Mouse (Mus musculus): ENCODE results near the gene Cdk7. TPM values are rescaled to one million over a fixed set of nuclear protein-coding genes. Genes with fewer than 3 reads are reported as not detected.

The Cdk7 gene
- polyA plus RNA-seq (2015; fragmentation: Nextera tagmentation; extraction: Ambion mirVana): 59.0 and 62.8 TPM in 2 replicates

DNA sequence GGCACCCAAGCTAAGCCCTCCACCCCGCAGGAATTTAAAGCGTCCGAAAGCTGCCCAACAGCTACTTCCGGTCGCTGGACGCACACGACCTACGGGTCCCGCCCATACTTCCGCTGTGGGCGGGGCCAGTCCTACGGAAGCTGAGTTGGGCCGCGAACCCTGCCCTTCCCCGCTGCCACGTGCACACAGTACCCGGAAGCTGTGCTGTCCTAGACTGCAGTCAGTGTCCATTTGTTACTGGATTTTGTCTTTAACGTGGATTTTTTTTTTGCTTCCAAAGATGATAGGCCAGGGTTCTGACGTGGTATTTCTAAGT, at the start of gene Cdk7:
Cdk7 (minus strand) TSS at position 79 of the 316 bp plus-strand sequence.
- Histone ChIP-seq H3K9ac (peak within 1 kb of the TSS; percentile 78), H3K27me3 (no peaks in the 10 kb centered on the region), H3K4me3 (peak within 1 kb of the TSS; percentile 96), H3K4me2 (peak within 1 kb of the TSS; percentile 88), H3K9me3 (replicated peaks) (no peaks in the 10 kb centered on the region), H3K36me3 (ENCODE audit: poor library complexity, severe bottlenecking) (peaks cover 25% of the 10 kb centered on the region), H3K27ac (peak within 1 kb of the TSS; percentile 83), H3K4me1 (peaks cover 12% of the 10 kb centered on the region)
- peak; percentile 100 for ATAC-seq
- WGBS: under 1% methylated on average over 19 of the region's 19 CpGs

DNA sequence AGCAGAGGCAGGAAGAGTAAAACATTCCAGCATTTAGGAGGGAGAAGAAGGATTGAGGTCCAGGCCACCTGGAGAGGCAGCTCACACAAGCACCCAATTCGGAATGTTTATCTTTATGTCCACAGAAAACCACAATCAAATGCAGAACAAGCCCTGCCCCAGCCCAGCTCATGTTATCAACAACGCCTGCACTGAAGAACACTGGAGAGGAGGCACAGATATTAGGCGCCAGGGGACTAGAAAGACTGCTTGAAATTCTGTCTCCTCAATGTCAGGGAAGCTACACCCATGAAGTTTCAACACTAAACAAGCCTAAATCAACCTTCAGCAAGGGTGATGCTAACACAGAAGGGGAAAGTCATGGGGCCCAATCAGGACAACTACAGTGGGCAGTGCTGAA, 46.8 kb upstream of the Cdk7 start:
- WGBS: 83% methylated on average over 3 of the region's 3 CpGs
- H3K36me3 ChIP-seq (ENCODE audit: poor library complexity, severe bottlenecking): peaks cover 39% of the 10 kb centered on the region
- H3K4me2 ChIP-seq: no peak overlapping the region
- no peaks in the 10 kb centered on the region for H3K9me3 ChIP-seq (replicated peaks)
- H3K4me1 ChIP-seq: peaks cover 22% of the 10 kb centered on the region
- H3K27ac ChIP-seq: no peak overlapping the region
- no peak overlapping the region for H3K4me3 ChIP-seq
- no peak for ATAC-seq
- no peaks in the 10 kb centered on the region for H3K27me3 ChIP-seq
- H3K9ac ChIP-seq: no peak overlapping the region

DNA sequence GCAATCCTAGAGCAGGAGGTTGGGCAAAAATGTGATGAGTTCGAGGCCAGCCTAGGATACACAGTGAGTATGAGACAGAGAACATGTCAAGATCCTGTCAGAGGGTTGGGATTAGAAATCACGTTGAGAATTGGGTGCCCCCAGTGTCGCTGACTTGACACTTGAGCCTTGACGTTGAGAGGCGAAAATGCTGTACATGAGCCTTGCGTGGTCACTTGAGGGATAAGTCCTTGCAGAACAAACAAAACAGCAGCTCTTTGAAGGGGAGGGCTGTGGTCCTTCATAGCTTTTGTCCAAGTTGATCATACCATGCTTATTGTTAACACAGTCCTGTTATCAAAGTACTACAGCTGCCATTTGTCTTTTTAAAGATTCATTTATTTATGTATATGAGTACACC, 46.0 kb upstream of the Cdk7 start:
- Histone ChIP-seq H3K4me3 (no peak overlapping the region), H3K4me2 (peak overlapping the region; percentile 86; the same call in 1 of the 2 replicates), H3K9ac (peak overlapping the region; percentile 77; the same call in 1 of the 2 replicates), H3K36me3 (ENCODE audit: poor library complexity, severe bottlenecking) (peaks cover 39% of the 10 kb centered on the region), H3K27ac (0 out of 2 replicates have a peak overlapping the region, but pooled peaks have one; percentile 57), H3K9me3 (replicated peaks) (no peaks in the 10 kb centered on the region), H3K27me3 (no peaks in the 10 kb centered on the region), H3K4me1 (peaks cover 18% of the 10 kb centered on the region)
- WGBS: 63% methylated on average over 6 of the region's 6 CpGs
- ATAC-seq: no peak

DNA sequence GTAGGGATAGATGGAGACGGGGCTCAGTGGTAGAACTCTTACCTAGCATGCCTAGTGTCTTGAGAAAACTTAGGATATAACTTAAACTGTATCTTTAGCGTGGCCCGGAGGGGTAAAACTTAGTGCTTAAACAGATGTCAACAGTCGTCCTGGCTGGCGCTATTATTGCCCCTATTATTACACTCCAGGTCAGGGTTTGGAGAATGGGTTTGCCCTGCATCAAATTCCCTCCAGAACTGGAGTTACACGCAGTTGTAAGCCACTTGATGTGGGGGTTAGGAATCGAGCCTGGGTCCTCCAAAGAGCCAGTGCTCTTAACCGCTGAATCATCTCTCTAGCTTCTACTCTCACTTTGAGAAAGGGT, 45.3 kb upstream of the Cdk7 start:
- Histone ChIP-seq H3K4me1 (peaks cover 18% of the 10 kb centered on the region), H3K27ac (peak overlapping the region; percentile 57), H3K27me3 (no peaks in the 10 kb centered on the region), H3K4me3 (peak overlapping the region; percentile 73), H3K4me2 (peak overlapping the region; percentile 86), H3K9me3 (replicated peaks) (no peaks in the 10 kb centered on the region), H3K36me3 (ENCODE audit: poor library complexity, severe bottlenecking) (peaks cover 39% of the 10 kb centered on the region), H3K9ac (peak overlapping the region; percentile 77)
- WGBS: 17% methylated on average over 8 of the region's 8 CpGs
- no peak for ATAC-seq

DNA sequence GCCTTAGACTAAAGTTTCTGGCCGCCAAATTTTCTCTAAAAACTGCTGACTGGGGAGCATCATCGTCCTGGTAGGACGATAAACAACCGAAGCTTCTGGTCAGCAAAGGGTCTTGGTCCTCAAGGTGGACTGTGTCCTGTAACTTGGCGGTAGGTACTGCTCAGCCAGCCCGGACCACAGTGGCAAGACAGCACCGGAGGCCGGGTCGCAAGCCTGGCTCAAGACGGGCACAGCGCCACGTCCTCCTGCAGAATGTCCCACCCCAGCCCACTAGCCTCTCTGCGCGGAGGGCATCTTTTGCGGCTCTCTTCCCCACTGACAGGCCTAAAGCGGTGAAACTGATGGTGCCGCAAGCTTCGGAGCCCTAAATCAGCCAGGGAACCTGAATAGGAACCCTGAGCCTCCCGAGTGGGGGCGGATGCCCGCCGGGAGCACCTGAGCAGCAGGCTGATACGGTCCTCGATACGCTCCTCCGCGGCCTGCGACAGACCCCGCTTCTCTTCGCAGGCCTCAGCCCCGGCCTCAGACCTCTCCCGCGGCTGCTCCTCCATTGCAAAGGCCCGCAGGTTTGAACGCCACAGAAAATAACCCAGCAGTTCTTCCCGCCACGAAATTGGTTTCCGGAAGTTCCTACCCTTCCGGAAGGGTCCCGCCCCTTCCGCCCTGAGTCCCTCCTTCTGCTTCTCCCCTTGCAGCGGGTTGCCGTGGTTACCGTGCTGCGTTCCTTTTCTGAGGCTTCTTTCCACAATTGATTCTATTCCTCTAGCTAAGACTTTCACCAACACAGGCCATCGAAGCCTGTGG, 44.7 kb upstream of the Cdk7 start, which contains the start of gene Cenph:
Cenph (minus strand) TSS at position 648 of the 804 bp plus-strand sequence.
- peaks cover 18% of the 10 kb centered on the region for H3K4me1 ChIP-seq
- H3K36me3 ChIP-seq (ENCODE audit: poor library complexity, severe bottlenecking): peaks cover 41% of the 10 kb centered on the region
- peak within 1 kb of the TSS; percentile 77 for H3K9ac ChIP-seq
- H3K27me3 ChIP-seq: no peaks in the 10 kb centered on the region
- H3K4me3 ChIP-seq: peak within 1 kb of the TSS; percentile 73
- no peaks in the 10 kb centered on the region for H3K9me3 ChIP-seq (replicated peaks)
- WGBS: under 1% methylated on average over 46 of the region's 46 CpGs
- H3K27ac ChIP-seq: peak within 1 kb of the TSS; percentile 57
- peak within 1 kb of the TSS; percentile 86 for H3K4me2 ChIP-seq
- peak; percentile 97 for ATAC-seq

DNA sequence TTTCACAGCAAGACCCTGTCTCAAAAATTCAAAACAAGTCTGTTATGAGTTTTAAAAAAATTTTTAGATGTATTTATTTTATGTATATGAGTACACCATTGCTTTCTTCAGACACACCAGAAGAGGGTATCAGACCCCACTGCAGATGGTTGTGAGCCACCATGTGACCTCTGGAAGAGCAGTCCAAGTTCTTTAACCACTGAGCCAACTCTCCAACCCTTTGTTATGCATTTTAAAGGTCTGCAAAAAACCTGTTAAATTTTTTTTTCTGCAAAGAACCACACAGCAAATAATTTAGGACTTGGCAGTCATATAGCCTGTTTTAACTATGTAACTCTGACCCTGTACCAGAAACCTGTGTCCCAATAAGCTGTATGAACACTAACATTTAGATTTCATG, 44.0 kb upstream of the Cdk7 start:
- no peak for ATAC-seq
- H3K4me1 ChIP-seq: peaks cover 18% of the 10 kb centered on the region
- no peaks in the 10 kb centered on the region for H3K27me3 ChIP-seq
- peak overlapping the region; percentile 86 for H3K4me2 ChIP-seq
- peak overlapping the region; percentile 77 for H3K9ac ChIP-seq
- H3K36me3 ChIP-seq (ENCODE audit: poor library complexity, severe bottlenecking): peaks cover 41% of the 10 kb centered on the region
- H3K27ac ChIP-seq: no peak overlapping the region
- peak overlapping the region; percentile 73 for H3K4me3 ChIP-seq
- no peaks in the 10 kb centered on the region for H3K9me3 ChIP-seq (replicated peaks)

DNA sequence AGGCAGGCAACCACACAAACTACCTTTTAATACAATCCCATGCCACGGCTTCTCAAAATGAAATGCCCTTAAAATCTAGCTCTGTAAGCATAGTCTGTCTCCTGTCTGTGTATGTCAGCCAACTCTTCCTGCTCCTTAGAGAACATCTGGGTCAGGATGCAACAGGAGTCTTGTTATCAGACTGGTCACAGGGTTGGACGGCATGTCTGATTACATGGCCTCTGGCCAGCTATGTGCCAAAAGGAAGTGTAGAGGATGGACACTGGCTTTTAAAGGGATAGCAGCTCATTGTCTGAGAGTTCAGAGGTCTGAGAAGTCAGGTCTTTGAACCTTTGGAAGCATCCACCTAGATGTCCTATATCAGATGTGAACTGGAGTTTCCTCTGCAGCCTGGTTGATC, 24.6 kb upstream of the Cdk7 start:
- Histone ChIP-seq H3K27ac (no peak overlapping the region), H3K4me2 (no peak overlapping the region), H3K4me3 (no peak overlapping the region), H3K4me1 (no peaks in the 10 kb centered on the region), H3K27me3 (no peaks in the 10 kb centered on the region), H3K36me3 (ENCODE audit: poor library complexity, severe bottlenecking) (peaks cover 14% of the 10 kb centered on the region), H3K9ac (no peak overlapping the region), H3K9me3 (replicated peaks) (no peaks in the 10 kb centered on the region)
- WGBS: 93% methylated on average over 2 of the region's 2 CpGs
- no peak for ATAC-seq

DNA sequence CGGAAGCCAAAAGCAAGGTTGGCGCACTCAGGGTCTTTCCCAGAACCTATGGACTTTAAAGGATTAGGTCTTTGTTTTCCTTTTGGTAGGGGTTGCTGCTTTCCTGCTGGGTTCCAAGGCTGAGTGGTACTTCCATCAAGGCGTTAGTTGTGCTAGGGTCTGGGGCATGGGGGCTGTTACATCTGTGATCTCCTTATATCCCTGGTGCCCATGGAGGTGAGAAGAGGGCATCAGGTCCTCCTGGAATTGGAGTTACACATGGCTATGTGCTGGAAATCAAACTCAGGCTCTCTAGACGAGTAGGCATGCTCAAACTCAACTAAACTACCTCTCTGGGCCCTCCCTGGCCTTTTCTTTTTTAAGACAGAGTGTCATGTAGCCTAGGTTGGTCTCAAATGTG, 23.4 kb upstream of the Cdk7 start:
- Histone ChIP-seq H3K4me3 (no peak overlapping the region), H3K9me3 (replicated peaks) (no peaks in the 10 kb centered on the region), H3K27me3 (no peaks in the 10 kb centered on the region), H3K4me1 (no peaks in the 10 kb centered on the region), H3K27ac (no peak overlapping the region), H3K4me2 (no peak overlapping the region), H3K36me3 (ENCODE audit: poor library complexity, severe bottlenecking) (peaks cover 3% of the 10 kb centered on the region; the same call in 1 of the 2 replicates), H3K9ac (no peak overlapping the region)
- ATAC-seq: no peak
- 70% methylated on average over 4 of the region's 4 CpGs for WGBS

DNA sequence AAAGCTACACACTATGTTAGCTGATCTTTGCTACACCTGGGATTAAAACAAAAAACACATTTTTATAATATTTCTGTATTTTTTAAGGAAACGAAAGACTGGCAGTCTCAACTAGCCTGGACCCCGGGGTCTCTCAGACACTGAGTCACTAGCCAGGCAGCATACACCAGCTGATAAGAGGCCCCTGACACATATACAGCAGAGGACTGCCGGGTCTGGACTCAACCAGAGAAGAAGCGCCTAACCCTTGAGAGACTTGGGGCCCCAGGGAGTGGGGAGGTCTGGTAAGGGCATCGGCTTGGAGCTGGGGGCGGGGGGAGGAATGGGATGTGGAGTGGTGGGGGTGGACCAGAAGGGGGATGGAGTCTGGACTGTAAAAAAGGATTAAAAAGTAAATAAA, 22.3 kb upstream of the Cdk7 start:
- no peak for ATAC-seq
- no peak overlapping the region for H3K27ac ChIP-seq
- 90% methylated on average over 6 of the region's 6 CpGs for WGBS

DNA sequence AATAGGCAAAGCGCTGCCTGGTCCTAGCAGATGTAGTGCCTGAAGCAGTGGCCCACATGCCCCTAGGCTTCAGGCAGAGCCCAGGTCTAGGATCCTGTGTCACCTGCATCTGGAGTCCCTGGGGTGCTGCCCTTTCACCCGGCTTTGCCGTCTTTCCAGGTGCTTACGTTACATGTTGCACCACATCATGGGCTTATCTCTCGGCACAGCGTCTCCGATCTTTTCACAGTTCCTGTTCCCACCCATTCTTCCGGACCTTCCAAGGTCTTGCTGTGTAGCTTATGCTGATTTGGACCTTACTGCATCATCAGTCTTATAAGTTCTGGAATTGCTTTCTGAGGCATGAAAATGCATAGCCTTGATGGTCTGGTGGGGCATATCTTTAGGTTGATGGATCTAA, 21.8 kb upstream of the Cdk7 start:
- Histone ChIP-seq H3K27me3 (no peaks in the 10 kb centered on the region), H3K4me1 (no peaks in the 10 kb centered on the region), H3K9me3 (replicated peaks) (no peaks in the 10 kb centered on the region), H3K36me3 (ENCODE audit: poor library complexity, severe bottlenecking) (no peaks in the 10 kb centered on the region), H3K4me2 (no peak overlapping the region), H3K4me3 (no peak overlapping the region), H3K9ac (no peak overlapping the region), H3K27ac (no peak overlapping the region)
- no peak for ATAC-seq
- 89% methylated on average over 8 of the region's 8 CpGs for WGBS

More for the DNA sequence above, 22.3 kb upstream of the Cdk7 start:
- H3K4me3 ChIP-seq: no peak overlapping the region
- no peaks in the 10 kb centered on the region for H3K4me1 ChIP-seq
- no peak overlapping the region for H3K9ac ChIP-seq
- H3K9me3 ChIP-seq (replicated peaks): no peaks in the 10 kb centered on the region
- H3K36me3 ChIP-seq (ENCODE audit: poor library complexity, severe bottlenecking): no peaks in the 10 kb centered on the region
- no peak overlapping the region for H3K4me2 ChIP-seq
- no peaks in the 10 kb centered on the region for H3K27me3 ChIP-seq

DNA sequence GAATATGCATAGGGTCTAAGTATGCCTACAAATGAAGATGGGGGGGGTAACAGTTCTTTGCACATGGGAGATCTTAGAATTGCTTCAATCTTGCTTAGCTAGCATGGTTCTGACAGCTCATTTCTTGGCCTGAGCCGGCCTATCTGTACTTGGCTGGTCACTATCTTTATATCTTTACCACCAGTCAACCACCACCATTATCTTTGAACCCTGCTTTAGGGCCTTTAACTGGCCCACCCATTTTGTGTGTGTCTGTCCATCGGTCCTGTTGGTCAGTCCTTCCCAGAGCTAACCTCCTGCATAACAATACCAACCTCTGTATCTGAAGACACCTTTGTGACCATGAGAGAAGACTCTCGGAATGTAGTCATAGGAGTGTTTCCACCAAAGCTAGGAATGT, 20.7 kb upstream of the Cdk7 start:
- Histone ChIP-seq H3K9me3 (replicated peaks) (no peaks in the 10 kb centered on the region), H3K36me3 (ENCODE audit: poor library complexity, severe bottlenecking) (no peaks in the 10 kb centered on the region), H3K4me1 (no peaks in the 10 kb centered on the region), H3K27ac (no peak overlapping the region), H3K4me3 (no peak overlapping the region), H3K4me2 (no peak overlapping the region), H3K27me3 (no peaks in the 10 kb centered on the region), H3K9ac (no peak overlapping the region)
- no peak for ATAC-seq
- 85% methylated on average over 3 of the region's 3 CpGs for WGBS

DNA sequence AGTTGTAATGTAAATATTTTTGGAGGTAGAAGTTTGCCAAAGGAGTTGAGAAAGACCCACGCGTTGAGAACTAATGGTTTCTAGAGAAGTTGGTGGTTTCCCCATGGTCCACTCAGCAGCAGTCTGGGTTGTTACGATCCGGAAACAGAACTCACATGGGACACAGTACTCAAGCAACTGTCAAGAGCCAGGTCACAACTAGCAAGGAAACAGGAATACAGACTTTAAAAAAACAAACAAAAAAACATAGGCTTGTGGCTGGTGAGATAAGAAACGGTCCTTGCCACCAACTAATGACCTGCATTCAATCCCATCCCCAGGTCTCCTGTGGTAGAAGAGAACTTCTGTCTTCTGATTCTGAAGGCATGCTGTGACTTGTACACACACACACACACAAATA, 20.1 kb upstream of the Cdk7 start:
- Histone ChIP-seq H3K4me3 (no peak overlapping the region), H3K27me3 (no peaks in the 10 kb centered on the region), H3K9me3 (replicated peaks) (no peaks in the 10 kb centered on the region), H3K4me1 (no peaks in the 10 kb centered on the region), H3K36me3 (ENCODE audit: poor library complexity, severe bottlenecking) (no peaks in the 10 kb centered on the region), H3K27ac (no peak overlapping the region), H3K4me2 (no peak overlapping the region), H3K9ac (no peak overlapping the region)
- ATAC-seq: no peak
- 89% methylated on average over 5 of the region's 5 CpGs for WGBS

DNA sequence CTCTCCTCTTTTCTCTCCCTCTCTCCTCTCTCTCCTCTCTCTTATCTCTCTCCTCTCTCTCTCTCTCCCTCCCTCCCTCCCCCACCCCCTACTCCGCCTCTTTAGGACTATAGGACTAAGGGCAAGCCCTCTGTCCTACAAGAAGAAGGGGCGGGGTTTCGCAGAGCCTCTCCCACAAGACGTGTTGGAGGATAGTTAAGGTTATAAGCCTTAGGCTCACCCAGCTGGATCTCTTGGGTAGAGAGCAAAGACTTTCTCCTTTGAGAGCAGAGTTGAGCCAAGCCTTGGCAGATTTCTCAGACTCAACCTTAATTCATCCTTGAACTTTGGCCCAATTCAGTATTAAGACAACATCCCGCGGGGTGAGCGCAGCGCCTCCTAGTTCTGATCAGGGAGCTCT, 17.9 kb upstream of the Cdk7 start:
- Histone ChIP-seq H3K9me3 (replicated peaks) (no peaks in the 10 kb centered on the region), H3K4me3 (no peak overlapping the region), H3K4me1 (no peaks in the 10 kb centered on the region), H3K27ac (no peak overlapping the region), H3K9ac (no peak overlapping the region), H3K4me2 (no peak overlapping the region), H3K36me3 (ENCODE audit: poor library complexity, severe bottlenecking) (no peaks in the 10 kb centered on the region), H3K27me3 (no peaks in the 10 kb centered on the region)
- WGBS: 49% methylated on average over 8 of the region's 8 CpGs
- no peak for ATAC-seq

Measured in forebrain, embryonic 13.5 days (tissue).